Mouse (Mus musculus) lung, postnatal 0 days (tissue): ENCODE results near the gene Prss56.

Experiments
- CTCF ChIP-seq: IDR thresholded peaks from 2 replicates; pipeline ENCODE4 v1.5.1; 2016; ENCODE audit warnings: antibody characterized with exemption, mild to moderate bottlenecking
- EP300 ChIP-seq: IDR thresholded peaks from 2 replicates; pipeline ENCODE4 v1.6.1; 2016; ENCODE audit warnings: antibody characterized with exemption, mild to moderate bottlenecking, control low read depth

GRCm38 (mm10) chr1:87175852-87176292, 7.2 kb upstream of the Prss56 start:
- peak; percentile 71 for TF ChIP-seq CTCF
- TF ChIP-seq EP300 = no peak
